Mouse (Mus musculus) CD8-positive naive resting alpha-beta T cell, adult 2 months (primary cell): ENCODE measurements around the gene Mesp2.

ENCODE experiments used
- DNase-seq, 2 experiments: peaks; one replicate each; pipeline ENCODE4 v3.0.0; 2022; ENCODE audit warnings: low read depth in 2 of 2, low spot score in 2 of 2

Mesp2 gene

GRCm38 (mm10) chr7:79803887-79804286 lies 6.6 kb upstream of the Mesp2 start:
- no peak for DNase-seq

- no peak for DNase-seq
Measured at GRCm38 (mm10) chr7:79808561-79808960, 2.0 kb upstream of the Mesp2 start.

GRCm38 (mm10) chr7:79813409-79813808 lies 2.9 kb downstream of the Mesp2 start:
- no peak for DNase-seq

GRCm38 (mm10) chr7:79818321-79818720 lies 7.8 kb downstream of the Mesp2 start:
- no peak for DNase-seq

GRCm38 (mm10) chr7:79819515-79819914 lies 9.0 kb downstream of the Mesp2 start:
- DNase-seq = no peak

- DNase-seq = no peak
Measured at GRCm38 (mm10) chr7:79819996-79820395, 9.5 kb downstream of the Mesp2 start.

- no peak for DNase-seq
Measured at GRCm38 (mm10) chr7:79822092-79822695, 11.7 kb downstream of the Mesp2 start.

- DNase-seq = no peak
Measured at GRCm38 (mm10) chr7:79828341-79828740, 17.8 kb downstream of the Mesp2 start.

- no peak for DNase-seq
Measured at GRCm38 (mm10) chr7:79831145-79831544, 20.6 kb downstream of the Mesp2 start.

GRCm38 (mm10) chr7:79831585-79831984 lies 21.1 kb downstream of the Mesp2 start:
- no peak for DNase-seq

- DNase-seq = no peak
Measured at GRCm38 (mm10) chr7:79832980-79833379, 22.5 kb downstream of the Mesp2 start.

- no peak for DNase-seq
Measured at GRCm38 (mm10) chr7:79835196-79835595, 24.7 kb downstream of the Mesp2 start.

GRCm38 (mm10) chr7:79837247-79837646 lies 26.7 kb downstream of the Mesp2 start:
- no peak for DNase-seq

GRCm38 (mm10) chr7:79842163-79842562 lies 31.6 kb downstream of the Mesp2 start:
- no peak for DNase-seq

- no peak for DNase-seq
Measured at GRCm38 (mm10) chr7:79844090-79844802, 33.7 kb downstream of the Mesp2 start.

- DNase-seq = no peak
Measured at GRCm38 (mm10) chr7:79846342-79846741, 35.8 kb downstream of the Mesp2 start.

GRCm38 (mm10) chr7:79847456-79848451 lies 37.2 kb downstream of the Mesp2 start:
- no peak for DNase-seq

- DNase-seq = no peak
Measured at GRCm38 (mm10) chr7:79856305-79856704, 45.8 kb downstream of the Mesp2 start.

GRCm38 (mm10) chr7:79858202-79858934 lies 47.8 kb downstream of the Mesp2 start:
- no peak for DNase-seq

- DNase-seq = no peak
Measured at GRCm38 (mm10) chr7:79858956-79859630, 48.6 kb downstream of the Mesp2 start.
